Mouse (Mus musculus): ENCODE results near the gene Cul1. TPM values are rescaled to one million over a fixed set of nuclear protein-coding genes. Genes with fewer than 3 reads are reported as not detected.
"Not testable (repeated sequence)": the region's sequence is repeated elsewhere in the genome, so short reads cannot be mapped to it uniquely, and the experiment has no call there.

The Cul1 gene
- polyA plus RNA-seq, 1 experiment, result 26.3 TPM

DNA sequence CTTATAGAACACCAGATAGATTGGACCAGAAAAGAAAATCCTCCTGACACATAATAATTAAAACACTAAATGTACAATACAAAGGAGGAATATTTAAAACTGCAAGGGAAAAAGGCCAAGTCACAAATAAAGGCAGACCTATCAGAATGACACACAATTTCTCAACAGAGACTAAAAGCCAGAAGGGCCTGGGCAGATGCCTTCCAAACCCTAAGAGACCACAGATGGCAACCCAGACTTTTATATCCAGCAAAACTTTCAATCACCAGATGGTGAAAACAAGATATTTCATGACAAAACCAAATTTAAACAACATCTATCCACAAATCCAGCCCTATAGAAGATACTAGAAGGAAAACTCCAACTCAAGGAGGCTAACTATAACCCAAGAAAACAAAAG is 33.0 kb upstream of the Cul1 start:
- H3K4me3 ChIP-seq (ENCODE audit: insufficient read depth, poor library complexity, severe bottlenecking), result no peak overlapping the region
- no peaks in the 10 kb centered on the region for H3K79me3 ChIP-seq (ENCODE audit: low read depth)
- H3ac ChIP-seq (ENCODE audit: control insufficient read depth, insufficient read length, low read depth), result no peak overlapping the region
- H3K36me3 ChIP-seq (ENCODE audit: control insufficient read depth, insufficient read depth), result no peaks in the 10 kb centered on the region
- H3K27me3 ChIP-seq (ENCODE audit: control insufficient read depth, insufficient read depth, insufficient read length), result peaks cover 3% of the 10 kb centered on the region
- no peaks in the 10 kb centered on the region for H3K79me2 ChIP-seq (ENCODE audit: control insufficient read depth, insufficient read depth)
- no peak for TF ChIP-seq MYOG (IDR thresholded peaks at IDR 0.05; ENCODE audit: control insufficient read depth, extremely low read depth, insufficient read length)
- no peak for TF ChIP-seq MAX (IDR thresholded peaks at IDR 0.05)
- no peak for TF ChIP-seq CEBPB (IDR thresholded peaks at IDR 0.05; ENCODE audit: low read depth)
- TF ChIP-seq FOSL1 (IDR thresholded peaks at IDR 0.05; ENCODE audit: insufficient read depth, low read length, poor library complexity, severe bottlenecking), result no peak
- TF ChIP-seq MYOD1 (IDR thresholded peaks at IDR 0.05; ENCODE audit: control insufficient read depth, insufficient read length, low read depth), result no peak
- TF ChIP-seq CTCF (IDR thresholded peaks at IDR 0.05; ENCODE audit: control insufficient read depth, insufficient read depth, insufficient read length), result no peak
- TF ChIP-seq USF1 (IDR thresholded peaks at IDR 0.05; ENCODE audit: low read depth), result no peak

DNA sequence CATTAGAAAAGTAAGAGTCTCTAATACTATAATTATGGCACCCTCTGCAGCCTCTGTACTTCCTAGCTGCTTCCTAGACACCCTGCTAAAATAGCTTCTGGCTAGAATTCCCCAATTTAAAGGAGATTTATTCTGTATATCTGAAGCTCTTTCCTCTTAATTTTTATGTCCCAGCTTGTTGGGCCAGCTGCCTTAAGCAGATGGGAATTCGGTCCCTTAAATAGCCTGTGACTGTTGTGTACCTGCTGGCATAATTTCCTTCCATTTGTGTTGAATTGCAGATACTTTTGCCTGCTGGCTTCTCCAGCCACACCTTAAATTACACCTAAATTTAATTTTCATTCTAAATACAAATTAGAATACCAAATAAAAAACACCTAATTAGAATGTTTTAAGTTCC is 32.0 kb upstream of the Cul1 start:
- no peak overlapping the region for H3K4me3 ChIP-seq (ENCODE audit: insufficient read depth, poor library complexity, severe bottlenecking)
- TF ChIP-seq CTCF (IDR thresholded peaks at IDR 0.05; ENCODE audit: control insufficient read depth, insufficient read depth, insufficient read length) (no peak), MYOD1 (IDR thresholded peaks at IDR 0.05; ENCODE audit: control insufficient read depth, insufficient read length, low read depth) (no peak), CEBPB (IDR thresholded peaks at IDR 0.05; ENCODE audit: low read depth) (no peak), MYOG (IDR thresholded peaks at IDR 0.05; ENCODE audit: control insufficient read depth, extremely low read depth, insufficient read length) (no peak), USF1 (IDR thresholded peaks at IDR 0.05; ENCODE audit: low read depth) (no peak), MAX (IDR thresholded peaks at IDR 0.05) (no peak), FOSL1 (IDR thresholded peaks at IDR 0.05; ENCODE audit: insufficient read depth, low read length, poor library complexity, severe bottlenecking) (no peak)
- H3ac ChIP-seq (ENCODE audit: control insufficient read depth, insufficient read length, low read depth), result no peak overlapping the region
- H3K27me3 ChIP-seq (ENCODE audit: control insufficient read depth, insufficient read depth, insufficient read length), result peaks cover 3% of the 10 kb centered on the region
- H3K79me3 ChIP-seq (ENCODE audit: low read depth), result no peaks in the 10 kb centered on the region
- no peaks in the 10 kb centered on the region for H3K79me2 ChIP-seq (ENCODE audit: control insufficient read depth, insufficient read depth)
- H3K36me3 ChIP-seq (ENCODE audit: control insufficient read depth, insufficient read depth), result no peaks in the 10 kb centered on the region

DNA sequence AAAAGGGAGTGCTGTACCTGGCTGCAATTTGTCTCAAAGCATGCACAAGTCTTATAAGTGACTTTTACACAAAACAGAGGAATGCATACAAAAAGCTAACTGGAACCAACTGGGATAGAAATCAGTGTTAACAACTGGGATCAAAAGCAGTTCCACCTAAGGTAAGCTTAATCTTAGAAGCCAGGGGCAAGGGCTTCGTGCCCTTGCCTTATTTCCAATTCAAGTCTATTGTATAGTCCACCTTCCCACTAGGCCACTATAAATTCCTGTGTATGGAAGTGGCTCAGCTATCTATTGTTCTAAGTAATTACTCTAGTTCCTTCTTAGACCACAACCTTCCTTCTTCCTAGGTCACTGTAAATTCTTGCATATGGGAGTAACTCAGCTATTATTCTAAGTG is 27.1 kb upstream of the Cul1 start:
- H3K79me3 ChIP-seq (ENCODE audit: low read depth), result no peaks in the 10 kb centered on the region
- no peaks in the 10 kb centered on the region for H3K79me2 ChIP-seq (ENCODE audit: control insufficient read depth, insufficient read depth)
- peaks cover 3% of the 10 kb centered on the region for H3K27me3 ChIP-seq (ENCODE audit: control insufficient read depth, insufficient read depth, insufficient read length)
- no peaks in the 10 kb centered on the region for H3K36me3 ChIP-seq (ENCODE audit: control insufficient read depth, insufficient read depth)
- H3ac ChIP-seq (ENCODE audit: control insufficient read depth, insufficient read length, low read depth), result no peak overlapping the region
- TF ChIP-seq CEBPB (IDR thresholded peaks at IDR 0.05; ENCODE audit: low read depth) (no peak), MYOG (IDR thresholded peaks at IDR 0.05; ENCODE audit: control insufficient read depth, extremely low read depth, insufficient read length) (no peak), MYOD1 (IDR thresholded peaks at IDR 0.05; ENCODE audit: control insufficient read depth, insufficient read length, low read depth) (no peak), MAX (IDR thresholded peaks at IDR 0.05) (no peak), FOSL1 (IDR thresholded peaks at IDR 0.05; ENCODE audit: insufficient read depth, low read length, poor library complexity, severe bottlenecking) (no peak), CTCF (IDR thresholded peaks at IDR 0.05; ENCODE audit: control insufficient read depth, insufficient read depth, insufficient read length) (no peak), USF1 (IDR thresholded peaks at IDR 0.05; ENCODE audit: low read depth) (no peak)
- no peak overlapping the region for H3K4me3 ChIP-seq (ENCODE audit: insufficient read depth, poor library complexity, severe bottlenecking)

DNA sequence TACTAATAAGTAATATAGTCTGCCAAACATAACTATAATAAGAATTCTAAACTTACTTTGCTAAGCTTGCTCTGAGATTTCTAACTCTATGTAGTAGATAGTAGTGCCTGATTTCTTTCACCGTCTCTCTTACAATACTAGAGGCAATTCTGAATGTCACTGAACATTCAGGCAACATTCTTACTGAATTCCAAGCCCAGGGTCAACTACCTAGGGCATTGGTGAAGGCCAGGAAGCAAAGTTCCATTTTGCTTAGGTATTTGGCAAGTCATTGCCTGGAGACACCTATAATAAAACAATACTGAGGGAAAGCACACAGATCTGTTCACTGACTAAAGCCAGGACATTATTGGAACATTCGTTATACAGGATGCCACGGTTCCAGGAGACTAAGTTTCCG is 26.6 kb upstream of the Cul1 start:
- H3K79me2 ChIP-seq (ENCODE audit: control insufficient read depth, insufficient read depth); H3ac ChIP-seq (ENCODE audit: control insufficient read depth, insufficient read length, low read depth); H3K79me3 ChIP-seq (ENCODE audit: low read depth); H3K27me3 ChIP-seq (ENCODE audit: control insufficient read depth, insufficient read depth, insufficient read length); H3K36me3 ChIP-seq (ENCODE audit: control insufficient read depth, insufficient read depth); H3K4me3 ChIP-seq (ENCODE audit: insufficient read depth, poor library complexity, severe bottlenecking): not testable (repeated sequence)

DNA sequence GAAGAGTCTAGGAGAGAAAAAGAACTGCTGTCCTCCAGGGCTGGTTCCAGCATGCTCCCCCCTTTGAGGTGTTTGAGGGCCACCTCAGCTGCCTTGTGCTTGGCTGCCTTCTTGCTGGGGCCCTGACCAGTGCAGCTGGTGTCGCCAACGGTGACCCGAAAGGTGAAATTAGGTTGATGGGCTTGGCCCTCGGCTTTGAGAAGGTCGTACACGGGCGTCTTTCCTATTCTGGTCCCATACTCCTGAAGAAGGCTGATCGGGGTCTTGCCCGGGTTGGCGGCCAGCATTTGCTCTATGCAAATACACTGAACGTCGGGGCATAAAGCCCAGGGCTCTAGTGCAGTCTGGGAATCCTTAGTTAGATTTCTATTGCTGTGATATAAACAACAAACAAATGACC is 20.4 kb upstream of the Cul1 start:
- not testable (repeated sequence) for H3K4me3 ChIP-seq (ENCODE audit: insufficient read depth, poor library complexity, severe bottlenecking); H3ac ChIP-seq (ENCODE audit: control insufficient read depth, insufficient read length, low read depth); H3K27me3 ChIP-seq (ENCODE audit: control insufficient read depth, insufficient read depth, insufficient read length); H3K36me3 ChIP-seq (ENCODE audit: control insufficient read depth, insufficient read depth); H3K79me3 ChIP-seq (ENCODE audit: low read depth); H3K79me2 ChIP-seq (ENCODE audit: control insufficient read depth, insufficient read depth)

DNA sequence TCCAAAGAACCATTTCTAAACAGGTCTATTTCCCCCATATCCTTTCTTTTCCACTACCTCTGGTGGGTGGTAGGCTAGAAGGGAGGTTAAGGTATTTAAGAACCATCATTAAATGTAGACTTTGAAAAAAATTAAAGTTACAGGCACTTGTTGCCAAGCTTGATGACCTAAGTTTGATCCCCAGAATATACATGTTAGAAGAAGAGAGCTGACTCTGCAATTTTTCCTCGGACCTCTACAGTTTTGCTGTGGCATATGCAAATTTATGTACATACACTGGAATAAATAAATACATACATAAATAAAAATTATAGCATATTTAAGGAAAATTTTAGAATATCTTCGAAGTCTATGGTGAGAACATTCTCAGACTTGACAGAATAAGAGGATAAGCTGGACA is 13.1 kb upstream of the Cul1 start:
- no peaks in the 10 kb centered on the region for H3K36me3 ChIP-seq (ENCODE audit: control insufficient read depth, insufficient read depth)
- TF ChIP-seq FOSL1 (IDR thresholded peaks at IDR 0.05; ENCODE audit: insufficient read depth, low read length, poor library complexity, severe bottlenecking) (no peak), MYOD1 (IDR thresholded peaks at IDR 0.05; ENCODE audit: control insufficient read depth, insufficient read length, low read depth) (no peak), CEBPB (IDR thresholded peaks at IDR 0.05; ENCODE audit: low read depth) (no peak), CTCF (IDR thresholded peaks at IDR 0.05; ENCODE audit: control insufficient read depth, insufficient read depth, insufficient read length) (no peak), MAX (IDR thresholded peaks at IDR 0.05) (no peak), USF1 (IDR thresholded peaks at IDR 0.05; ENCODE audit: low read depth) (no peak), MYOG (IDR thresholded peaks at IDR 0.05; ENCODE audit: control insufficient read depth, extremely low read depth, insufficient read length) (no peak)

More for the DNA sequence above, 13.1 kb upstream of the Cul1 start:
- H3K79me2 ChIP-seq (ENCODE audit: control insufficient read depth, insufficient read depth), result no peaks in the 10 kb centered on the region
- H3K4me3 ChIP-seq (ENCODE audit: insufficient read depth, poor library complexity, severe bottlenecking), result no peak overlapping the region
- H3ac ChIP-seq (ENCODE audit: control insufficient read depth, insufficient read length, low read depth), result no peak overlapping the region
- H3K79me3 ChIP-seq (ENCODE audit: low read depth), result no peaks in the 10 kb centered on the region
- no peaks in the 10 kb centered on the region for H3K27me3 ChIP-seq (ENCODE audit: control insufficient read depth, insufficient read depth, insufficient read length)

Data from C2C12 (cell line).